Mouse (Mus musculus): ENCODE measurements around the gene Zc2hc1c. TPM values are rescaled to one million over a fixed set of nuclear protein-coding genes. Genes with fewer than 3 reads are reported as not detected.

Zc2hc1c gene
- total RNA-seq, 2 experiments from 2014 or later = 1.1 to 1.4 TPM

- no peak for DNase-seq (ENCODE audit: low spot score in 2 of 2)
Measured at GRCm38 (mm10) chr12:85337567-85338311, 49.3 kb downstream of the Zc2hc1c start.

GRCm38 (mm10) chr12:85338815-85339214 lies 50.4 kb downstream of the Zc2hc1c start:
- DNase-seq (ENCODE audit: low spot score in 2 of 2) = no peak

- peak; percentile 84 to 95 for DNase-seq (ENCODE audit: low spot score in 2 of 2)
Measured at GRCm38 (mm10) chr12:85339243-85339729, 50.9 kb downstream of the Zc2hc1c start, which contains the start of gene Nek9. Nek9 (minus strand) TSS chr12:85339362.

- DNase-seq (ENCODE audit: low spot score in 2 of 2) = no peak
Measured at GRCm38 (mm10) chr12:85339947-85340346, 51.6 kb downstream of the Zc2hc1c start.

GRCm38 (mm10) chr12:85341131-85341530 lies 52.7 kb downstream of the Zc2hc1c start:
- DNase-seq (ENCODE audit: low spot score in 2 of 2) = peak in 1 of 2 experiments; percentile 83

- DNase-seq (ENCODE audit: low spot score in 2 of 2) = no peak
Measured at GRCm38 (mm10) chr12:85342310-85342709, 53.9 kb downstream of the Zc2hc1c start.

GRCm38 (mm10) chr12:85344252-85344651 lies 55.9 kb downstream of the Zc2hc1c start:
- DNase-seq (ENCODE audit: low spot score in 2 of 2) = no peak

GRCm38 (mm10) chr12:85345559-85345958 lies 57.2 kb downstream of the Zc2hc1c start:
- DNase-seq (ENCODE audit: low spot score in 2 of 2) = no peak

GRCm38 (mm10) chr12:85346374-85346773 lies 58.0 kb downstream of the Zc2hc1c start:
- peak; percentile 22 to 86 for DNase-seq (ENCODE audit: low spot score in 2 of 2)

GRCm38 (mm10) chr12:85347196-85347595 lies 58.8 kb downstream of the Zc2hc1c start:
- no peak for DNase-seq (ENCODE audit: low spot score in 2 of 2)

- no peak for DNase-seq (ENCODE audit: low spot score in 2 of 2)
Measured at GRCm38 (mm10) chr12:85348338-85348737, 59.9 kb downstream of the Zc2hc1c start.

Small RNAs within 50 kb of the gene (microRNA-seq; reads per million reads assigned to microRNA genes)
- 0.20 to 0.49 reads per million in 2 experiments for gene Mir6938

Other genes with a start within 250 kb of the Zc2hc1c start
- 1 to 10 TPM; 1.8 to 2.2 TPM for gene Prox2, start 177.8 kb upstream of the Zc2hc1c start, total RNA-seq (2021)
- gene Dlst, start 177.8 kb upstream of the Zc2hc1c start, total RNA-seq (2021) = 100 to 1,000 TPM; 141 to 147 TPM
- 10 to 100 TPM; 36.9 to 38.9 TPM for gene Rps6kl1, start 137.3 kb upstream of the Zc2hc1c start, total RNA-seq (2021)
- 1 to 10 TPM; 4.5 to 5.5 TPM for gene Pgf, start 110.8 kb upstream of the Zc2hc1c start, total RNA-seq (2021)
- 10 to 100 TPM; 56.0 to 72.8 TPM for gene Eif2b2, start 69.1 kb upstream of the Zc2hc1c start, total RNA-seq (2021)
- 10 to 100 TPM; 18.4 to 20.5 TPM for gene Mlh3, start 18.0 kb upstream of the Zc2hc1c start, total RNA-seq (2021)
- gene Acyp1, start 153 bp upstream of the Zc2hc1c start, total RNA-seq (2021) = 10 to 100 TPM; 34.4 to 36.0 TPM
- gene Nek9, start 50.8 kb downstream of the Zc2hc1c start, total RNA-seq (2021) = 10 to 100 TPM; 34.1 to 35.2 TPM
- 100 to 1,000 TPM; 164 to 170 TPM for gene Tmed10, start 86.3 kb downstream of the Zc2hc1c start, total RNA-seq (2021)
- gene Fos, start 185.3 kb downstream of the Zc2hc1c start, total RNA-seq (2021) = 10 to 100 TPM; 26.1 to 28.2 TPM